Mouse (Mus musculus): Measurements from ENCODE around the gene Mindy4. TPM values are rescaled to one million over a fixed set of nuclear protein-coding genes. Genes with fewer than 3 reads are reported as not detected.

The Mindy4 gene
- total and polyA plus RNA-seq, 3 experiments: not detected

DNA sequence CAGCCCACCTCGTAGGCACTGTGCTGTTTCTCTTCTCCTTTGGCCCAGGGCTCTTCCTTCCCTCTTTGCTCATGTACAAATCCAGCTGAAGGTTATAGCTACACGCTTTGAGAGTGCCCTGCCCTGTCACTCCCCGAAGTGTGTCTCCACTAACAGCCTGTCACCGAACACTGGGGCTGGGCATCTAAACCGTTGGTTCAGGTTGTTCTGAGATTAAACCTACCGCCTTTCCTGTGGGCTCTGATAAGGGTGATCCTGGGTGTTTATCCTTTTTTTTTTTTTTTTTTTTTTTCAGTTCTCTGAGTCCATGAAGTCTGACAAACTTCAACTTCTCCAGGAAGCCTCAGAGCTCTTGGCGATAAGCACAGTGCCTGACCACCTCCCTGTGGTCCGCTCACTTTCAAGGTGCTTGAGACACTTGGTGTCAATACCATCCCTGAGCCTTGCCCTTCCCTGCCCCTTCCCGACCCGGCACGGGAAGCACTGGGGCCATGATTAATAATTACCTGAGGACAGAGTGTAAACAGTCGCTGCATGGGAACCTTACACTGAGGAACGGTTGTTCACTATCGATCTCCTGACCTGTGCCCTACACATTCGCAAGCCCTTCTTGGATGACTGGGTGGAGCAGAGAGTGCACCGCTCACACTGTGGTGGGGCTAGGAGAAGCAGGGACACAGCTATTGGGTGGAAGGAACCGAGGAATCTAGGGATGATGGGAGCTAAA is 120.9 kb downstream of the Mindy4 start:
- H3K4me1 ChIP-seq (ENCODE audit: control insufficient read depth in 1 of 2, insufficient read depth in 2 of 2): no peaks in the 10 kb centered on the region
- in situ Hi-C loops (cut with MboI; ENCODE audit: low pct_ligation_motif_present, low pct_unique_long_range_greater_than_20kb, low sequenced_read_pairs) (no loop called here), dilution Hi-C loops (cut with MboI; ENCODE audit: extremely low pct_ligation_motif_present, extremely low pct_unique_long_range_greater_than_20kb, low sequenced_read_pairs) (no loop called here)
- no peaks in the 10 kb centered on the region for H3K79me2 ChIP-seq (replicated peaks; ENCODE audit: control insufficient read depth, extremely low read depth, insufficient read depth, poor library complexity, severe bottlenecking)
- H3K27me3 ChIP-seq (replicated peaks): peaks cover 92% of the 10 kb centered on the region
- no peak for DNase-seq (ENCODE audit: extremely low read depth)
- no peaks in the 10 kb centered on the region for H3K36me3 ChIP-seq (replicated peaks in 1 of 2; ENCODE audit: control insufficient read depth in 1 of 2, insufficient read depth in 1 of 2, low read length in 1 of 2)
- H3K9me3 ChIP-seq (replicated peaks; ENCODE audit: low read length): no peaks in the 10 kb centered on the region
- no peak overlapping the region for H3K4me3 ChIP-seq (replicated peaks in 1 of 3; ENCODE audit: low read depth in 2 of 3, low read length in 2 of 3, poor library complexity in 1 of 3)
- no peak for TF ChIP-seq CTCF (conservative IDR thresholded peaks at IDR 0.05 in 1 of 2, IDR thresholded peaks at IDR 0.05 in 1 of 2; ENCODE audit: low read depth in 2 of 2, low read length in 2 of 2)
- no peak for TF ChIP-seq USF1 (IDR thresholded peaks at IDR 0.05; ENCODE audit: low read depth, low read length)
- TF ChIP-seq CHD1 (IDR thresholded peaks at IDR 0.05; ENCODE audit: low read depth, low read length): no peak
- no peak for TF ChIP-seq CHD2 (IDR thresholded peaks at IDR 0.05; ENCODE audit: low read length)
- H3K27ac ChIP-seq (ENCODE audit: insufficient read depth, low read depth): no peak overlapping the region
- H3K9ac ChIP-seq (ENCODE audit: insufficient read depth, low read depth): no peak overlapping the region
- H3K4me2 ChIP-seq (ENCODE audit: insufficient read depth, low read depth, poor library complexity, severe bottlenecking): no peak overlapping the region

DNA sequence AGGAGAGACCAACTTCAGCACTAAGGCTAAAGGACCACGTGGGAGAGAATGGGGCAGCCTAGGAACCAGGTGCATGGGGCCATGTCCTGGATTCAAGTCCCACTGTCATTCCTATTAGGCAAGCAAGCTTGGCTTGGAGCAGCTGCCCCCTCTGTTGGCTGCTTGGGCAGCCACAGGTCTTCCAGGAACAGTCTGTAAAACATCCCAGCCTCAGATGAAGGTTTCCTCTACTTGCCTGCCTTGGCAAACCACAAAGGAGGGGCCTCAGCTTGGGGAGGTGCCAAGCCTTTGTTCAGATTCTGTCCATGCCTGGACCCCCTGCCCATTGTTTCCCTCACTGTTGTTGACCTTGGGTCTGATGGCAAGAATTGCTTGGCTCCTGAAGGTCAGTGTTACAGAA is 121.6 kb downstream of the Mindy4 start:
- dilution Hi-C loops (cut with MboI; ENCODE audit: extremely low pct_ligation_motif_present, extremely low pct_unique_long_range_greater_than_20kb, low sequenced_read_pairs) (no loop called here), in situ Hi-C loops (cut with MboI; ENCODE audit: low pct_ligation_motif_present, low pct_unique_long_range_greater_than_20kb, low sequenced_read_pairs) (no loop called here)
- Histone ChIP-seq H3K4me3 (replicated peaks in 1 of 3; ENCODE audit: low read depth in 2 of 3, low read length in 2 of 3, poor library complexity in 1 of 3) (no peak overlapping the region), H3K4me1 (ENCODE audit: control insufficient read depth in 1 of 2, insufficient read depth in 2 of 2) (no peaks in the 10 kb centered on the region), H3K79me2 (replicated peaks; ENCODE audit: control insufficient read depth, extremely low read depth, insufficient read depth, poor library complexity, severe bottlenecking) (no peaks in the 10 kb centered on the region), H3K9ac (ENCODE audit: insufficient read depth, low read depth) (no peak overlapping the region), H3K36me3 (replicated peaks in 1 of 2; ENCODE audit: control insufficient read depth in 1 of 2, insufficient read depth in 1 of 2, low read length in 1 of 2) (no peaks in the 10 kb centered on the region), H3K27ac (ENCODE audit: insufficient read depth, low read depth) (no peak overlapping the region), H3K4me2 (ENCODE audit: insufficient read depth, low read depth, poor library complexity, severe bottlenecking) (no peak overlapping the region), H3K9me3 (replicated peaks; ENCODE audit: low read length) (no peaks in the 10 kb centered on the region), H3K27me3 (replicated peaks) (peaks cover 92% of the 10 kb centered on the region)
- no peak for DNase-seq (ENCODE audit: extremely low read depth)
- TF ChIP-seq MAX (IDR thresholded peaks at IDR 0.05; ENCODE audit: low read length): no peak
- no peak for TF ChIP-seq ZC3H11A (IDR thresholded peaks at IDR 0.05; ENCODE audit: low read depth, low read length)
- peak; percentile 12; the same call in 1 of the 2 replicates for TF ChIP-seq SMC3 (IDR thresholded peaks at IDR 0.05; ENCODE audit: low read depth, low read length)
- peak in 1 of 2 experiments; percentile 17; a peak in 2 of 4 replicates for TF ChIP-seq CTCF (conservative IDR thresholded peaks at IDR 0.05 in 1 of 2, IDR thresholded peaks at IDR 0.05 in 1 of 2; ENCODE audit: low read depth in 2 of 2, low read length in 2 of 2)
- peak; percentile 8 for TF ChIP-seq RAD21 (IDR thresholded peaks at IDR 0.05; ENCODE audit: low read depth, low read length)

DNA sequence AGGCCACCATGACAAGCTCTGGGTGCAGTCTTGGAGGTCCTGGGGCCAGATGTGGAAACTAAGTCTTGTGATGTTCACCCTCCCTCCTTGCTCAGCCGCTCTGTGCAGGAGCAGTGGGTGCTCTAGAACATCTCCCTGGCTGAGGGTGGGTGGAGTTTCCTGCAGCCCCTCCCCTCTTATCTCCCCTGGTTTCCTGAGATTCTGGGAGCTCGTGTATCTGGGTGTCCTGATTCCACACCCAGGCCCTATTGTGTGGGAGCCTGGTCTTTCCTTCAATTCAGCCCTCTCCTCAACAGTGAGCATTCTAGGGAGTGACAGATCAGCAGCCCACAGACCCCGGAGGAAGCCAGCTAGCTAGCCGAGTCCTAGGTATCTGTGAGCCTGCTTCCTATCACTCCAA is 123.1 kb downstream of the Mindy4 start:
- in situ Hi-C loops (cut with MboI; ENCODE audit: low pct_ligation_motif_present, low pct_unique_long_range_greater_than_20kb, low sequenced_read_pairs) (no loop called here), dilution Hi-C loops (cut with MboI; ENCODE audit: extremely low pct_ligation_motif_present, extremely low pct_unique_long_range_greater_than_20kb, low sequenced_read_pairs) (no loop called here)
- no peak for TF ChIP-seq PAX5 (IDR thresholded peaks at IDR 0.05; ENCODE audit: low read length)
- TF ChIP-seq HCFC1 (IDR thresholded peaks at IDR 0.05; ENCODE audit: low read depth, low read length): no peak
- no peak for TF ChIP-seq CHD1 (IDR thresholded peaks at IDR 0.05; ENCODE audit: low read depth, low read length)
- no peak for TF ChIP-seq ZMIZ1 (IDR thresholded peaks at IDR 0.05; ENCODE audit: low read depth, low read length)
- no peak for TF ChIP-seq MXI1 (IDR thresholded peaks at IDR 0.05; ENCODE audit: low read depth, low read length)
- no peak for TF ChIP-seq ETS1 (conservative IDR thresholded peaks at IDR 0.05; ENCODE audit: low read depth, low read length)
- TF ChIP-seq TCF12 (IDR thresholded peaks at IDR 0.05; ENCODE audit: low read depth, low read length): no peak
- no peak for TF ChIP-seq CHD2 (IDR thresholded peaks at IDR 0.05; ENCODE audit: low read length)
- no peak for TF ChIP-seq MEF2A (IDR thresholded peaks at IDR 0.05; ENCODE audit: borderline replicate concordance, low read depth, low read length)
- no peak for TF ChIP-seq IRF4 (IDR thresholded peaks at IDR 0.05; ENCODE audit: low read depth, low read length)
- TF ChIP-seq ZNF384 (IDR thresholded peaks at IDR 0.05; ENCODE audit: low read depth, low read length): no peak
- TF ChIP-seq MAFK (IDR thresholded peaks at IDR 0.05; ENCODE audit: insufficient replicate concordance, low read length): no peak
- no peak for TF ChIP-seq UBTF (IDR thresholded peaks at IDR 0.05; ENCODE audit: low read depth, low read length)
- no peak for TF ChIP-seq SMC3 (IDR thresholded peaks at IDR 0.05; ENCODE audit: low read depth, low read length)
- TF ChIP-seq GABPA (IDR thresholded peaks at IDR 0.05; ENCODE audit: insufficient replicate concordance, low read depth, low read length): no peak
- no peak for TF ChIP-seq POLR2A (IDR thresholded peaks at IDR 0.05; ENCODE audit: low read depth, low read length)
- no peak for TF ChIP-seq RCOR1 (conservative IDR thresholded peaks at IDR 0.05; ENCODE audit: low read depth, low read length)
- Histone ChIP-seq H3K36me3 (replicated peaks in 1 of 2; ENCODE audit: control insufficient read depth in 1 of 2, insufficient read depth in 1 of 2, low read length in 1 of 2) (no peaks in the 10 kb centered on the region), H3K4me2 (ENCODE audit: insufficient read depth, low read depth, poor library complexity, severe bottlenecking) (no peak overlapping the region), H3K27ac (ENCODE audit: insufficient read depth, low read depth) (no peak overlapping the region), H3K9ac (ENCODE audit: insufficient read depth, low read depth) (no peak overlapping the region), H3K4me3 (replicated peaks in 1 of 3; ENCODE audit: low read depth in 2 of 3, low read length in 2 of 3, poor library complexity in 1 of 3) (no peak overlapping the region), H3K27me3 (replicated peaks) (peaks cover 97% of the 10 kb centered on the region), H3K4me1 (ENCODE audit: control insufficient read depth in 1 of 2, insufficient read depth in 2 of 2) (no peaks in the 10 kb centered on the region), H3K9me3 (replicated peaks; ENCODE audit: low read length) (no peaks in the 10 kb centered on the region), H3K79me2 (replicated peaks; ENCODE audit: control insufficient read depth, extremely low read depth, insufficient read depth, poor library complexity, severe bottlenecking) (no peaks in the 10 kb centered on the region)
- DNase-seq (ENCODE audit: extremely low read depth): no peak
